Mouse (Mus musculus) cerebellum, postnatal 4 days (tissue): ENCODE results near the gene Tmed4.
"Not testable (repeated sequence)": the region's sequence is repeated elsewhere in the genome, so short reads cannot be mapped to it uniquely, and the experiment has no call there.

Experiments
- DNase-seq, 2 experiments: peaks; one replicate each; pipeline ENCODE4 v3.0.0; 2022; ENCODE audit warnings: low spot score in 2 of 2, mixed read lengths in 1 of 2

Tmed4 gene

GRCm38 (mm10) chr11:6273607-6274006 lies 1.1 kb downstream of the Tmed4 start:
- DNase-seq, result no peak

- DNase-seq, result peak; percentile 71 to 86
These were observed 7.1 kb downstream of the Tmed4 start, which contains the start of gene Ddx56 for GRCm38 (mm10) chr11:6267320-6268254. TSS of gene Ddx56 (minus strand) at chr11:6267772.

- no peak for DNase-seq
These were observed 8.0 kb downstream of the Tmed4 start for GRCm38 (mm10) chr11:6266621-6267020.

- peak; percentile 51 to 79 for DNase-seq
These were observed 13.1 kb downstream of the Tmed4 start for GRCm38 (mm10) chr11:6261434-6262082.

GRCm38 (mm10) chr11:6259413-6259812 lies 15.3 kb downstream of the Tmed4 start:
- no peak for DNase-seq

GRCm38 (mm10) chr11:6256490-6257072 lies 18.1 kb downstream of the Tmed4 start:
- DNase-seq, result no peak

GRCm38 (mm10) chr11:6254602-6255001 lies 20.1 kb downstream of the Tmed4 start:
- not testable (repeated sequence) for DNase-seq

- DNase-seq, result no peak
These were observed 21.8 kb downstream of the Tmed4 start for GRCm38 (mm10) chr11:6252824-6253223.

- no peak for DNase-seq
These were observed 22.4 kb downstream of the Tmed4 start for GRCm38 (mm10) chr11:6252248-6252647.

- no peak for DNase-seq
These were observed 30.0 kb downstream of the Tmed4 start for GRCm38 (mm10) chr11:6244707-6245106.

- no peak for DNase-seq
These were observed 41.6 kb downstream of the Tmed4 start for GRCm38 (mm10) chr11:6233025-6233424.

- DNase-seq, result no peak
These were observed 44.7 kb downstream of the Tmed4 start, which contains the start of gene Npc1l1 for GRCm38 (mm10) chr11:6230012-6230411. TSS of gene Npc1l1 (minus strand) at chr11:6230143.

GRCm38 (mm10) chr11:6224541-6225229 lies 50.0 kb downstream of the Tmed4 start:
- no peak for DNase-seq

GRCm38 (mm10) chr11:6222187-6222586 lies 52.5 kb downstream of the Tmed4 start:
- no peak for DNase-seq
